Mouse (Mus musculus): Measurements from ENCODE around the gene Gm12185. TPM values are rescaled to one million over a fixed set of nuclear protein-coding genes. Genes with fewer than 3 reads are reported as not detected.

Gm12185 gene
- total RNA-seq, 2 experiments from 2014 or later, result 0.97 to 1.8 TPM

GRCm38 (mm10) chr11:48863808-48864207 lies 128.2 kb downstream of the Gm12185 start:
- intact Hi-C loops (cut with DNase I), result no loop called here
- DNase-seq, result no peak

- intact Hi-C loops (cut with DNase I), result no loop called here
- no peak for DNase-seq
Observed at GRCm38 (mm10) chr11:48862784-48863319, 129.2 kb downstream of the Gm12185 start.

GRCm38 (mm10) chr11:48859014-48859413 lies 133.0 kb downstream of the Gm12185 start:
- intact Hi-C loops (cut with DNase I), result loop anchor here (1.0 kb wide), 1 partner anchor 69 kb away; no protein-coding TSS in a partner anchor

More at GRCm38 (mm10) chr11:48859014-48859413, 133.0 kb downstream of the Gm12185 start:
- peak; percentile 59 to 65 for DNase-seq

Other genes with a start within 250 kb of the Gm12185 start
- gene Rack1, start 191.9 kb downstream of the Gm12185 start, total RNA-seq (2021), result 100 to 1,000 TPM; 385 to 411 TPM
- gene Trim41, start 174.9 kb downstream of the Gm12185 start, total RNA-seq (2021), result 10 to 100 TPM; 21.0 to 22.7 TPM
- 10 to 100 TPM; 17.8 to 26.2 TPM for gene Trim7, start 166.1 kb downstream of the Gm12185 start, total RNA-seq (2021)
- 1 to 10 TPM; 3.5 to 3.9 TPM for gene Gm12184, start 165.6 kb downstream of the Gm12185 start, total RNA-seq (2021)
- 10 to 100 TPM; 12.5 to 13.5 TPM for gene Irgm1, start 120.5 kb downstream of the Gm12185 start, total RNA-seq (2021)
- 1 to 10 TPM in 1 of 2 experiments, under 1 TPM in 1; 0.86 to 3.0 TPM for gene Gm5431, start 90.0 kb downstream of the Gm12185 start, total RNA-seq (2021)
- 1 to 10 TPM; 3.3 to 5.3 TPM for gene Psme2b, start 46.0 kb downstream of the Gm12185 start, total RNA-seq (2021)
- not detected for gene Olfr56, start 13.3 kb downstream of the Gm12185 start, total RNA-seq (2021)
- gene 9930111J21Rik1, start 12.8 kb downstream of the Gm12185 start, total RNA-seq (2021), result 1 to 10 TPM; 5.4 to 6.3 TPM
- gene Tgtp1, start 1.9 kb upstream of the Gm12185 start, total RNA-seq (2021), result 1 to 10 TPM; 1.8 to 5.3 TPM
- gene 9930111J21Rik2, start 59.0 kb upstream of the Gm12185 start, total RNA-seq (2021), result 1 to 10 TPM; 6.0 to 8.0 TPM
- 1 to 10 TPM in 1 of 2 experiments, under 1 TPM in 1; 0.28 to 3.8 TPM for gene Tgtp2, start 72.0 kb upstream of the Gm12185 start, total RNA-seq (2021)
- gene Ifi47, start 84.4 kb upstream of the Gm12185 start, total RNA-seq (2021), result 1 to 10 TPM; 2.3 to 2.7 TPM
- gene Olfr1396, start 122.6 kb upstream of the Gm12185 start, total RNA-seq (2021), result 1 to 10 TPM; 1.5 TPM
- not detected for gene Olfr1395, start 150.0 kb upstream of the Gm12185 start, total RNA-seq (2021)
- gene Olfr1394, start 162.2 kb upstream of the Gm12185 start, total RNA-seq (2021), result not detected
- 10 to 100 TPM; 34.7 to 38.5 TPM for gene Btnl9, start 194.9 kb upstream of the Gm12185 start, total RNA-seq (2021)
- gene Zfp62, start 211.1 kb upstream of the Gm12185 start, total RNA-seq (2021), result 10 to 100 TPM; 25.8 to 26.8 TPM

Measured in heart, postnatal 36 days (tissue).